Mouse (Mus musculus) hindbrain, embryonic 11.5 days (tissue): Measurements from ENCODE around the gene Ugt1a2. TPM values are rescaled to one million over a fixed set of nuclear protein-coding genes. Genes with fewer than 3 reads are reported as not detected.
"Not testable (repeated sequence)": the region's sequence is repeated elsewhere in the genome, so short reads cannot be mapped to it uniquely, and the experiment has no call there.

Experiments used
- ATAC-seq: fragments of 200-750 bp; cut with Nextera tagmentation; 2 replicates; pipeline ENCODE4 v1.8.0; 2017; ENCODE audit warnings: mild to moderate bottlenecking, moderate TSS enrichment, moderate library complexity; ENCODE audit not compliant: low FRiP score
- DNase-seq: peaks from one replicate; pipeline ENCODE4 v3.0.0-alpha.2; 2015; ENCODE audit warnings: low spot score
- H3K27ac ChIP-seq: fragments of 300-500 bp; sonication (generic); 2 replicates; pipeline ENCODE4 v1.5.1; 2014; ENCODE audit warnings: mild to moderate bottlenecking, low read depth, low read length
- H3K27me3 ChIP-seq: fragments of 300-500 bp; sonication (generic); 2 replicates; pipeline ENCODE4 v1.6.1; 2014; ENCODE audit warnings: mild to moderate bottlenecking, low read length, moderate library complexity, mixed read lengths; ENCODE audit not compliant: control insufficient read depth, insufficient read depth
- H3K36me3 ChIP-seq: fragments of 300-500 bp; sonication (generic); 2 replicates; pipeline ENCODE4 v1.6.1; 2014; ENCODE audit warnings: mild to moderate bottlenecking, low read length, moderate library complexity, mixed read lengths; ENCODE audit not compliant: control insufficient read depth, insufficient read depth
- H3K4me1 ChIP-seq: fragments of 300-500 bp; sonication (generic); replicated peaks from 2 replicates; pipeline ENCODE4 v1.6.1; 2014; ENCODE audit warnings: low read length, mixed read lengths; ENCODE audit not compliant: control insufficient read depth, insufficient read depth
- H3K4me2 ChIP-seq: fragments of 300-500 bp; sonication (generic); replicated peaks from 2 replicates; pipeline ENCODE4 v1.6.1; 2014; ENCODE audit warnings: mild to moderate bottlenecking, low read depth, low read length
- H3K4me3 ChIP-seq: fragments of 300-500 bp; sonication (generic); 2 replicates; pipeline ENCODE4 v1.5.1; 2014; ENCODE audit warnings: low read depth, low read length
- H3K9ac ChIP-seq: fragments of 300-500 bp; sonication (generic); 2 replicates; pipeline ENCODE4 v1.6.1; 2014; ENCODE audit warnings: low read depth, low read length
- H3K9me3 ChIP-seq: fragments of 300-500 bp; sonication (generic); 2 replicates; pipeline ENCODE4 v1.6.1; 2016; ENCODE audit warnings: low read length; ENCODE audit not compliant: control insufficient read depth
- WGBS: fragments of 180-500 bp; shearing (Covaris S2); extraction: QIAGEN DNeasy Blood & Tissue Kit; methylation state at CpG from one replicate; pipeline ENCODE4 v1.1.7; 2014; 5-methylcytosine and 5-hydroxymethylcytosine counted together
- polyA plus RNA-seq: library from polyadenylated mRNA; unstranded; fragments of >200 nt; fragmentation: Nextera tagmentation; extraction: Ambion mirVana; gene quantifications from 2 replicates; pipeline ENCODE4 v1.2.1, GENCODE M21; 2014

Ugt1a2 gene
- polyA plus RNA-seq, 1 experiment from 2014 or later = not detected

DNA sequence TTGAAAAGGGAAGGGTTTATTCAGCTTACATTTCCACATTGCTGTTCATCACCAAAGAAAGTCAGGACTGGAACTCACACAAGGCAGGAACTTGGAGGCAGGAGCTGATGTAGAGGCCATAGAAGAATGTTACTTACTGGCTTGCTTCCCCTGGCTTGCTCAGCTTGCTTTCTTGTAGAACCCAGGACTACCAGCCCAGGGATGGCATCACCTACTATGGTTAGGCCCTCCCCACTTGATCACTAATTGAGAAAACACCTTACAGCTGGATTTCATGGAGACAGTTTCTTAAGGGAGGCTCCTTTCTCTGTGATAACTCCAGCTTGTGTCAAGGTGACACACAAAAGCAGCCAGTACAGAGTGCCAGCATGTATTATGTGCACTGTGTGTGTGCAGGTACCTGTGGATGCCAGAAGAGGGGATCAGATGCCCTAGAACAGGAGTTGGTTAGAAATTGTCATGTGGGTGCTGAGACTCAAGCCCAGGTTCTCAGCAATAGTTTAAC, 22.7 kb downstream of the Ugt1a2 start:
- H3K9ac ChIP-seq, H3K4me3 ChIP-seq, H3K4me1 ChIP-seq, DNase-seq, H3K4me2 ChIP-seq, H3K27me3 ChIP-seq, H3K36me3 ChIP-seq, H3K27ac ChIP-seq, ATAC-seq: not testable (repeated sequence)
- H3K9me3 ChIP-seq = peaks cover 31% of the 10 kb centered on the region

DNA sequence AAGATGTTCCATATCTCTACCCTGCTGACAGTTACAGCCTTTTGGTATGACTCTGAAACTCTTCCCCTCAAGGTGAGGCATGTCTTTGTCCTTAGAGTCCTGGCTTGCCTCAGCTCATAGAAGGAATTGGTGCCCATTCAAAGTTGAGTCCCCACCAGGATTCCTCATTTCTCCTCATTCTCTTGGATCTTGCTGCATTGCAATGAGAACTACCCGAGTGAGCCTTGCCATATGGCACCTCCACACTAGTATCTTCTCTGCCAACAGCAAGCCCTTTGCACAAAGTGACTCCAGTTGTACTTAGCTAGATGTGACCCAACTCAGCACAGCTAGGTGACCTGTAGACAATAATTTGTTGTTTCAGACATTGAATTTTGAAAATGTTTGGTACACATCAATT, 23.2 kb downstream of the Ugt1a2 start:
- Histone ChIP-seq H3K27ac (no peak overlapping the region), H3K9me3 (peaks cover 37% of the 10 kb centered on the region), H3K27me3 (no peaks in the 10 kb centered on the region), H3K4me1 (no peaks in the 10 kb centered on the region), H3K4me2 (no peak overlapping the region), H3K36me3 (no peaks in the 10 kb centered on the region), H3K4me3 (no peak overlapping the region), H3K9ac (no peak overlapping the region)
- ATAC-seq = no peak
- DNase-seq = no peak
- 62% methylated on average over 1 of the region's 1 CpGs for WGBS

DNA sequence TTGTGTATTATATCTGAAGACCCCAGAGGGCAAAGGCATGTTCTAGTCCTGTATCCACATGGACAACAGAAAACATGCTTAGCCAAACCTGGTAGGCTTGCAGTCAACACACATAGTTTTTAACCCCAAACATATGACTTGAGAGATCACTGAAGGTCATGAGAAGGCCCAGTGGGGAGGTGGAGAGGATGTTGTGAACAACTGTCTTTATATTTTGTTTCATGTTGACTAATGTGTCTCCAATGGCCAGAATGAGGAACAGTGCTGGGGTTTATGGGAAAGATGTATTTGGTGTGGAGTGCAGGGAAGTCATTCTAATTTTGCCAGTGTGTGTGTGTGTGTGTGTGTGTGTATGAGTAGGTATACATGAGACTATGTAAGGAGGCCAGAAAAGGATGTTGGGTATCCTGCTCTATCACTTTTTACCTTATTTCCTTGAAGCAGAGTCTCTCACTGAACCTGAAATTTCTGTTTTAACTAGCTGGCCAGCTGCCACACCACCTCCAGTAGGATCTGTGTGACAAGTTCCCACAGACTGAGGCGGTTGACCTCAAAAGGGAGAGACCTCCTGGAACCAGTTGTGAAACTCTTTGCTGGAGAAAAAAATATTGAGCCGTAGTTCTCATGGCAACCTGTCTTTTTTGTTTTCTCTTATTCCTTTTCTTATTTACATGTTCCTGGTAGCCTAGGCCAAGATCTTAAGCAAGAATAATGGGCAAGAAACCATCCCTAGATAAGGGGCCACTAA, 23.8 kb downstream of the Ugt1a2 start:
- no peak for DNase-seq
- no peaks in the 10 kb centered on the region for H3K27me3 ChIP-seq
- WGBS = 73% methylated on average over 2 of the region's 2 CpGs
- H3K4me3 ChIP-seq = no peak overlapping the region
- H3K27ac ChIP-seq = no peak overlapping the region
- H3K4me1 ChIP-seq = no peaks in the 10 kb centered on the region
- no peak overlapping the region for H3K9ac ChIP-seq
- no peak overlapping the region for H3K4me2 ChIP-seq
- no peak for ATAC-seq
- H3K36me3 ChIP-seq = no peaks in the 10 kb centered on the region
- peaks cover 43% of the 10 kb centered on the region for H3K9me3 ChIP-seq

DNA sequence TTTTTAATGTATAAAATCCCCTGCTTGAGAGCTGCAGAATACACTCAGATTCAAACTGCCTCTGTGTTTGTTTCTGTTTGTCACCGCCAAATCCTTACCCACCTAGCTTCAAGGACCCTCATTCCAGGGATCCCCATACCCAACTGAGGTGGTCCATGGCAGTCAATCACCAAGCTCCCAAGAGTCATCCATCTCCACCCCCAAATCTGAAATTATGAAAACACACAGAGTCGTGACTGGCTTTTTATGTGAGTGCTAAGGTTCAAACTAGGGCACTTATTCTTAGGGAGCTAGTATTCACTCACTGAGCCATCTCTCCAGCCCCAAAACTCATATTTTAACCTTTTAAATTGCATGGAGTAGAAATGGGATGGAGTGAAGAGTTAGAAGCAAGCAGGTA, 24.9 kb downstream of the Ugt1a2 start:
- not testable (repeated sequence) for H3K9ac ChIP-seq, H3K27me3 ChIP-seq, H3K4me2 ChIP-seq, H3K4me3 ChIP-seq, H3K27ac ChIP-seq, ATAC-seq, H3K4me1 ChIP-seq, H3K36me3 ChIP-seq, DNase-seq
- 42% methylated on average over 2 of the region's 2 CpGs for WGBS
- peaks cover 54% of the 10 kb centered on the region for H3K9me3 ChIP-seq

DNA sequence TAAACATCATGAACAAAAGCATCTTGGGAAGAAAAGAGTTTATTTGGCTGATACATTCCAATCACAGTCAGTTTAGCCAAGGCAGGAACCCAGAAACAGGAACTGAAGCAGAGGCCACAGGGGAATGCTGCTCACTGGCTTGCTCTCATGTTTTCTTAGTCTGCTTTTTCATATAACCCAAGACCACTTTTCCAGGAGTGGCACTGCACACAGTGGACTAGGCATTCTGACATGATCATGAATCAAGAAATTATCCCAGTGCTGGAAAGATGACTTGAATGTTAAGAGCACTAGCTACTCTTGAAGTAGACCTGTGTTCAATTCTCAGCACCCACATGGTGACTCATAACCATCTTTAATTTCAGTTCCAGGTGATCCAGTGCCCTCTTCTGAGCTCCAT, 25.3 kb downstream of the Ugt1a2 start:
- no peak overlapping the region for H3K9ac ChIP-seq
- H3K4me1 ChIP-seq = no peaks in the 10 kb centered on the region
- H3K36me3 ChIP-seq = no peaks in the 10 kb centered on the region
- no peak overlapping the region for H3K27ac ChIP-seq
- peaks cover 58% of the 10 kb centered on the region for H3K9me3 ChIP-seq
- no peak overlapping the region for H3K4me2 ChIP-seq
- H3K27me3 ChIP-seq = no peaks in the 10 kb centered on the region
- no peak for DNase-seq
- H3K4me3 ChIP-seq = no peak overlapping the region
- ATAC-seq = no peak

DNA sequence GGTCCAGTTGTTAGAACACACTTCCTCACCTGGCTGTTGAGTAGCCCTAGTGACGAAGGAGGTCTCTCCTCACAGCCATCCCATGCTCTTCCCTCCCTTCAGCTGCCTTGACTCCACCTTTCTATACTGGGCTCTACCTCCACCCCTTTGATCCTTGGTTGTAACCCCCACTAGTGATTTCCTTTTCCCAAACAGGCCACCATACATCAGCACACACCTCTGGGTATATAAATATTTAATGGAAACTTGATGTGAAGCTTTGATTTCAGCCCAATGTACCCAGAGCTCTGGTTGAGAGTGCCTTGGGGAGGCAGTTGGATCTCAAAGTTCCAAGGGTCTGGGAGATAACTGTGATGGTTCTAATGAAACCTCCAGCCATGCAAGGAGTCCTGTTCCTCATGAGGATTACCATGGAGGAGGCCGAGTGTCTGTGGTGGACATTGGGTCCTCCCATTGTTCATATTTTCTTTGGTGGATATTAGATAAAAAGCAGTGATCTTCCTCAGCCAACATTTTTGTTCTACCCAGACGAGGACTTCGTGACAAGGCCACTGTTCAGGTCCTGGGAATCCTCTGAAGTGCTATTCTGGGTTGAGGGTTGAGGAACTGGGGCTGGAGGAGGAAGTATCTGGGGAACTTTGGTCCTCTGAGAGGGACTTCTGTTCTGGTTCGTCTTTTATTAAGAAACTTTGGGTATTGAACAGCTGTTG, 26.4 kb downstream of the Ugt1a2 start, which contains the start of gene Mroh2a:
Gene Mroh2a, plus strand, starts transcription at position 317 of the 710 bp plus-strand sequence.
- no peak within 1 kb of the TSS for H3K4me3 ChIP-seq
- DNase-seq = no peak
- 56% methylated on average over 5 of the region's 5 CpGs for WGBS
- no peaks in the 10 kb centered on the region for H3K36me3 ChIP-seq
- H3K27me3 ChIP-seq = no peaks in the 10 kb centered on the region
- H3K4me2 ChIP-seq = no peak within 1 kb of the TSS
- H3K4me1 ChIP-seq = no peaks in the 10 kb centered on the region
- ATAC-seq = no peak
- H3K9me3 ChIP-seq = peaks cover 69% of the 10 kb centered on the region
- H3K9ac ChIP-seq = no peak within 1 kb of the TSS
- no peak within 1 kb of the TSS for H3K27ac ChIP-seq

DNA sequence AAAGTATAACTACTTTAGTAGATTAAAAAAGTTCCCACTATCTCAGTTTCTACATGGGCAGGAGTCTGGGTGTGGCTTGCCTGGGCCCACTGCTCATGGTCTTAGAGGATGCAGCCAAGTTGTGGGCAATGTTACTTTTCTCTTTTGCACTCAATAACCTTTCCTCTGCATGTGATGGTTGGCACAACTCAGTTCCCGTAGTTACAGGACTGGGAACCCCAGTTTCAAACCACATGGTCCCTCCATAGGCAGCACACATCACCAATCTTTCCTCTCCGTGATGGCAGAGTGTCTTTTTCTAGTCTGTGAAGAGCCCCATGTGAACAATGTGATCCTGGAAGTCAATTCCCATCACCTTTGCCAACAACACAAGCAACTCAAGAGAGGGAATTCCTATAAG, 27.1 kb downstream of the Ugt1a2 start:
- Histone ChIP-seq H3K27ac (no peak overlapping the region), H3K9me3 (peaks cover 72% of the 10 kb centered on the region), H3K27me3 (no peaks in the 10 kb centered on the region), H3K4me1 (no peaks in the 10 kb centered on the region), H3K9ac (no peak overlapping the region), H3K4me3 (no peak overlapping the region), H3K36me3 (no peaks in the 10 kb centered on the region), H3K4me2 (no peak overlapping the region)
- DNase-seq (no peak), ATAC-seq (no peak)
- WGBS = 57% methylated on average over 2 of the region's 2 CpGs

DNA sequence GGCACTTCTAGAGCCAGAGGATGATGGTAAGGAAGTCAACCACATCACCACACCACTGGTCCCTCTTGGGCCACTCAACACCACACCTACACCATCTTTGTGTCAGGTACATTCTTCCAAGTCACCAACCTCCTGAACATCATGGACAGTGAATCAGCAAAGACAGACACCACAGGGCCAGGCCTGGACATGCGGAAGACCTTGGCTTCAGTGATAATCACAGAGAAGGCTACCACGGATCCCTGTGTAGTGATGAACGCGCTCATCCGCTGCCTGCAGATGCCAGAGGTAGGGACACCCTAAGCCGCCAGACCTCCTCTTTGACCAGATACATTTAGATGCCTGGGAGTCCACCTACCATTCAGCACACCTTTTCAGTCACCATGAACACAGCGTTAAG, 27.7 kb downstream of the Ugt1a2 start:
- H3K4me3 ChIP-seq = no peak overlapping the region
- H3K4me1 ChIP-seq = no peaks in the 10 kb centered on the region
- H3K4me2 ChIP-seq = no peak overlapping the region
- H3K36me3 ChIP-seq = no peaks in the 10 kb centered on the region
- no peak overlapping the region for H3K9ac ChIP-seq
- no peak for ATAC-seq
- DNase-seq = no peak
- H3K9me3 ChIP-seq = peaks cover 78% of the 10 kb centered on the region
- WGBS = 73% methylated on average over 7 of the region's 7 CpGs
- no peak overlapping the region for H3K27ac ChIP-seq
- H3K27me3 ChIP-seq = no peaks in the 10 kb centered on the region

DNA sequence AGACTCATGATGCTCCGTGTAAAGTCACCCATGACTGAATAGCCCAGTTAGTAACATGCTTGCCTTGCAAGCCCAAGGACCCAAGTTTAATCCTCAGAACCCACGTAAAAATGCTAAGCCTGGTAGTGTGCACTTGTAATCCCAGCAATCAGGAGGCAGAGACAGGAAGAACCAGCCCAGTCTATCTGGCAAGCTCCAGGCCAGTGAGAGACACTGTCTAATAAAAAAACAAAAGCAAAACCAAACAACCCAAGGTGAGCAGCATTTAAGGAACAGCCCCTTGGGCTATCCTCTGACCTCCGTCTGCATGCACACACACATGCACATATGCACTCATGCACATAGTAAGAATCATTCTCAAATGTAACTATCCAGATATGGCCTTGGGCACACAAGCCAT, 29.2 kb downstream of the Ugt1a2 start:
- H3K4me3 ChIP-seq = no peak overlapping the region
- H3K4me2 ChIP-seq = no peak overlapping the region
- peaks cover 93% of the 10 kb centered on the region for H3K9me3 ChIP-seq
- DNase-seq = no peak
- 78% methylated on average over 3 of the region's 3 CpGs for WGBS
- ATAC-seq = peak; percentile 1; the same call in 1 of the 2 replicates
- H3K4me1 ChIP-seq = no peaks in the 10 kb centered on the region
- no peaks in the 10 kb centered on the region for H3K27me3 ChIP-seq
- no peaks in the 10 kb centered on the region for H3K36me3 ChIP-seq
- H3K9ac ChIP-seq = no peak overlapping the region
- H3K27ac ChIP-seq = no peak overlapping the region
